Mouse (Mus musculus) heart, embryonic 12.5 days (tissue): Measurements from ENCODE around the gene Sowaha. TPM values are rescaled to one million over a fixed set of nuclear protein-coding genes. Genes with fewer than 3 reads are reported as not detected.

Experiments
- ATAC-seq: fragments of 200-750 bp; cut with Nextera tagmentation; 2 replicates; pipeline ENCODE4 v1.8.0; 2017; ENCODE audit warnings: moderate TSS enrichment, moderate library complexity; ENCODE audit not compliant: insufficient number of reproducible peaks, low FRiP score
- H3K27ac ChIP-seq: fragments of 300-500 bp; sonication (generic); 2 replicates; pipeline ENCODE4 v1.5.1; 2016; ENCODE audit warnings: mild to moderate bottlenecking, moderate library complexity; ENCODE audit not compliant: poor library complexity, severe bottlenecking
- H3K27me3 ChIP-seq: fragments of 300-500 bp; sonication (generic); replicated peaks from 2 replicates; pipeline ENCODE4 v1.6.1; 2016; ENCODE audit warnings: mild to moderate bottlenecking, moderate library complexity
- H3K36me3 ChIP-seq: fragments of 300-500 bp; sonication (generic); 2 replicates; pipeline ENCODE4 v1.6.1; 2016; ENCODE audit warnings: mild to moderate bottlenecking, moderate library complexity
- H3K4me1 ChIP-seq: fragments of 300-500 bp; sonication (generic); replicated peaks from 2 replicates; pipeline ENCODE4 v1.6.1; 2016; ENCODE audit warnings: mild to moderate bottlenecking
- H3K4me2 ChIP-seq: fragments of 300-500 bp; sonication (generic); 2 replicates; pipeline ENCODE4 v1.6.1; 2016; ENCODE audit warnings: mild to moderate bottlenecking, moderate library complexity
- H3K4me3 ChIP-seq: fragments of 300-500 bp; sonication (generic); 2 replicates; pipeline ENCODE4 v1.5.1; 2016; ENCODE audit warnings: mild to moderate bottlenecking
- H3K9ac ChIP-seq: fragments of 300-500 bp; sonication (generic); 2 replicates; pipeline ENCODE4 v1.6.1; 2016; ENCODE audit warnings: mild to moderate bottlenecking, moderate library complexity
- H3K9me3 ChIP-seq: fragments of 300-500 bp; sonication (generic); replicated peaks from 2 replicates; pipeline ENCODE4 v1.6.1; 2016; ENCODE audit warnings: mild to moderate bottlenecking, moderate library complexity
- WGBS: fragments of 180-500 bp; shearing (Covaris S2); methylation state at CpG from one replicate; pipeline ENCODE4 v1.1.7; 2016; 5-methylcytosine and 5-hydroxymethylcytosine counted together
- polyA plus RNA-seq: library from polyadenylated mRNA; unstranded; fragments of >200 nt; fragmentation: Nextera tagmentation; extraction: Ambion mirVana; gene quantifications from 2 replicates; pipeline ENCODE4 v1.2.1, GENCODE M21; 2016

The Sowaha gene
- polyA plus RNA-seq, 1 experiment from 2014 or later: 0.54 TPM

DNA sequence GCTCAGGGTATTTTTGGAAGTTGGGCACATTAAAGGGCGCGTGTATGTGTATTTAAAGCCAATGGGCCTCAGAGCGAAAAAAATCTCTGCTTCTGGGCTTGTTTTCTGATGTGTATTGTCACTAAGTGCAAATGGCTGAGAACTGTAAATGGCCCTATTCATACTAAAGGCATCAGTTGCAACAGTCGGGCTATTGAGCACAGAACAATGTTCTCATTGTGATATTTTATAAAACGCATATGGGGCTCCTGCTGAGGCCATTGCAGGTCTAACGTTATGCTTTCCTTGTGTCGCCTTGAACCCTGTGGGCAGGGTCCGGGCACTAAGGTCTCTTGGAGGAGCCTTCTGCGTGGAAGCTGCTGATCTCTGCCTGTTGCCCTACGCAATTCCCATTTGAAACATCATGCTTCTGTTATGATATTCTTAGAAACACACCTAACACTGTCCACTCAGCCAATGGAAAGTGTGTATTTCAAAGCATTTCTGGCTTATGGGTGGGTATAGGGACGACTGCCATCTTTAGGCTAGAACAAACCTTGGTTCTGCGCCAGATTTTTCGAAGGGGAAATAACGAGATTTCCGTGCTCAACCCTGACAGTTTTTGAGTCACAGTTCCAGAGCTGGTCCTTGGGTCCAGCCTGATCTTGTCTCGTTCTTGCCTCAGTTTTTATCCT is 10.6 kb downstream of the Sowaha start:
- Histone ChIP-seq H3K4me1 (peaks cover 20% of the 10 kb centered on the region), H3K9me3 (no peaks in the 10 kb centered on the region; the same call in 1 of the 2 replicates), H3K27me3 (peaks cover 59% of the 10 kb centered on the region), H3K4me3 (no peak overlapping the region), H3K4me2 (peak overlapping the region; percentile 64), H3K27ac (no peak overlapping the region), H3K9ac (no peak overlapping the region), H3K36me3 (0 out of 2 replicates have a peak, but pooled peaks cover 3% of the 10 kb centered on the region)
- no peak for ATAC-seq
- 37% methylated on average over 16 of the region's 16 CpGs for WGBS

- peak; percentile 13; the same call in 1 of the 2 replicates for ATAC-seq
- H3K27me3 ChIP-seq: peaks cover 72% of the 10 kb centered on the region
- H3K4me2 ChIP-seq: peak overlapping the region; percentile 68
- peaks cover 31% of the 10 kb centered on the region for H3K4me1 ChIP-seq
- 8% methylated on average over 40 of the region's 40 CpGs for WGBS
- H3K9me3 ChIP-seq: no peaks in the 10 kb centered on the region
- H3K9ac ChIP-seq: peak overlapping the region; percentile 53
- peak overlapping the region; percentile 39 for H3K4me3 ChIP-seq
- H3K27ac ChIP-seq: no peak overlapping the region
- H3K36me3 ChIP-seq: 0 out of 2 replicates have a peak, but pooled peaks cover 3% of the 10 kb centered on the region
Measured at GRCm38 (mm10) chr11:53466231-53466971, 13.7 kb downstream of the Sowaha start.

DNA sequence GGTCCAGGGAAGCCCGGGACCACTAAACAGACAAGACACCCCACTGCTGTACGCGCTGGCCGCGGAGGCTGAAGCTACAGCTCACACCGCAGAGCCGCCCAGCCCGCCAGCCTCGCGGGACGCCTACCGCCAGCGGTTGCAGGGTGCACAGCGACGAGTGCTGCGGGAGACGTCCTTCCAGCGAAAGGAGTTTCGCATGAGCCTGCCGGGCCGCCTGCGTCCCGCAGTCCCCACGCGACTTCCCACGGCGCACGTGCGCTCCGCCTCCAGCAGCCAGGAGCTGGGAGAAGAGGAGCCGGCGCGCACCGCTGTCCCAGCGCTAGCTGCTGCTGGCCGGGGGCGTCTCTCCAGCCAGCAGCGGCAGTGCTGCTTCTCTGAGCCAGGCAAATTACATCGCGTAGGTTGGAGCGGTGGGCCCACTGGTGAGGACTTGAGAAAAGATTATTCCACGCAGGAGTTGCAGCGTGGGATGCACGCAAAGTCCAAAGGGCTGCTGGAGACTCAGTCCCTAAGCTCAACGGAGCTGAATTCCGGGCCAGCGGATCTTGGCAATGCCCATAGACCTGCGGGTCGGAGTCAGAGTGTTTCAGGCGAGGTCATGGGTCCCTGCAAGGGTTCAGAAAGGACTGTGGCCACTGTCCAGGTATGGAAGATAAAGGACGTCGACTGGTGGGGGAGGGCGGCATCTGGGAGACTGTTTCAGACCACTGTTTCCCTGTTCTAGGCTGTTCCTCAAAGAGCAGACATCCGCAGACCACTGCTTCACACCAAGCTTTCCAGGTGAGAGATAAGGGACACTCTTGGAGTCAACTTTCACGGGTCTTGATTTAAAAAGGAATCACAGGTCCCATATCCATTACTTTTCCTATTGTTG is 16.3 kb downstream of the Sowaha start:
- H3K27ac ChIP-seq: no peak overlapping the region
- ATAC-seq: no peak
- WGBS: 8% methylated on average over 55 of the region's 55 CpGs

DNA sequence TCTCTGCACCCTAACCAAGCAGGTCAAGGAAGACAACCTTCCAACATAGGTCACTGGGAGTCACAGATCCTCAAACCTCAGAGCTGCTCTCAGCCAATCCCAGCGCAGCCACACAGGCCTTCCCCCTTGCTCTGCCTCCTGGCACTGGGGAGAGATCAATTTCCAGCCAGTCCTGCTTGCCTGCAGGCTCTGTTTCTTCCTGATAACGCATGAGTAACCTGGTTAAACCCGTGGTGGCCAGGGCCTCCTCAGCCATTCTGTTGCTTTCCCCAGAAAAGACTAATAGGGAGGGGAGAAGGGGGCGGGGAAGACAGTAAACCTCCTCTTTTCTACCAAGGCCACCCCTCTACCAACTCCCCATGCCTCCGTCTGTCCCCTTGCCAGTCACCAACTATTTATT is 18.3 kb downstream of the Sowaha start:
- WGBS: 30% methylated on average over 5 of the region's 5 CpGs
- H3K4me3 ChIP-seq: no peak overlapping the region
- 0 out of 2 replicates have a peak, but pooled peaks cover 3% of the 10 kb centered on the region for H3K36me3 ChIP-seq
- H3K27ac ChIP-seq: no peak overlapping the region
- H3K27me3 ChIP-seq: peaks cover 72% of the 10 kb centered on the region
- H3K9ac ChIP-seq: no peak overlapping the region
- H3K4me1 ChIP-seq: peaks cover 19% of the 10 kb centered on the region
- no peaks in the 10 kb centered on the region for H3K9me3 ChIP-seq
- ATAC-seq: no peak
- H3K4me2 ChIP-seq: no peak overlapping the region

More for the DNA sequence above, 16.3 kb downstream of the Sowaha start:
- H3K4me1 ChIP-seq: peaks cover 21% of the 10 kb centered on the region
- H3K27me3 ChIP-seq: peaks cover 68% of the 10 kb centered on the region
- H3K36me3 ChIP-seq: 0 out of 2 replicates have a peak, but pooled peaks cover 3% of the 10 kb centered on the region
- H3K9me3 ChIP-seq: no peaks in the 10 kb centered on the region
- H3K4me2 ChIP-seq: peak overlapping the region; percentile 81
- peak overlapping the region; percentile 47 for H3K9ac ChIP-seq
- H3K4me3 ChIP-seq: peak overlapping the region; percentile 49

DNA sequence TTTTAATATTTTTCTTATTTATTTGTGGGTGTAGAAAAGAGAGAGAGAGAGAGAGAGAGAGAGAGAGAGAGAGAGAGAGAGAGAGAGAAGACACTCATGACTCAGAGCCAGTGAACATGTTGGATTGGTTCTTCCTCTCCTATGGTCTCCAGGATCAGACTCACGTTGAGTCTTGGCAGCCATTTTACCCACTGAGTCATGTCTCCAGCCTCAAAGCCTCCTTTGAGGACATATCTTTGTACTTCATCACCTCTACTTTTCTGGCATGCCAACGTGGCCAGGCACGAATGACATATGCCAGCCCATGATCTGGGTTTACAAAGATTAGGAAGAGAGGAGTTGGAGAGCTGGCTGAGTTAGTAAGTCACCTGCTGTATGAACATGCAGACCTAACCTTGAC is 19.9 kb downstream of the Sowaha start:
- H3K9ac ChIP-seq: no peak overlapping the region
- H3K4me3 ChIP-seq: no peak overlapping the region
- no peak for ATAC-seq
- no peaks in the 10 kb centered on the region for H3K9me3 ChIP-seq
- WGBS: 48% methylated on average over 3 of the region's 3 CpGs
- peaks cover 12% of the 10 kb centered on the region for H3K4me1 ChIP-seq
- no peak overlapping the region for H3K27ac ChIP-seq
- H3K27me3 ChIP-seq: peaks cover 58% of the 10 kb centered on the region
- H3K36me3 ChIP-seq: 0 out of 2 replicates have a peak, but pooled peaks cover 3% of the 10 kb centered on the region
- H3K4me2 ChIP-seq: no peak overlapping the region

DNA sequence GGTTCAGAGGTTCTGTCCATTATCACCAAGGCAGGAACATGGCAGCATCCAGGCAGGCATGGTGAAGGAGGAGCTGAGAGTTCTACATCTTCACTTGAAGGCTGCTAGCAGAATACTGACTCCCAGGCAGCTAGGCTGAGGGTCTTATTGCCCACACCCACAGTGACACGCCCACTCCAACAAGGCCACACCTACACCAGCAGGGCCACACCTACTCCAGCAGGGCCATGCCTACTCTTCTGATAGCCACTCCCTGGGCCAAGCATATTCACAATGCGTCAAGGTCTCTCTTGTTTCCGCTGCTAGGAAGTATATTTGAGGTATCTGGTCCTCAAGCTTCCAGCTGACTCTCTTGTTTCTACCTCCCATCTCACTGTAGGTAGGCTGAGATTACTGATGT is 21.1 kb downstream of the Sowaha start:
- Histone ChIP-seq H3K27me3 (peaks cover 47% of the 10 kb centered on the region), H3K27ac (no peak overlapping the region), H3K4me1 (peaks cover 11% of the 10 kb centered on the region), H3K9me3 (no peaks in the 10 kb centered on the region), H3K9ac (no peak overlapping the region), H3K36me3 (no peaks in the 10 kb centered on the region), H3K4me3 (no peak overlapping the region), H3K4me2 (no peak overlapping the region)
- ATAC-seq: no peak
- 64% methylated on average over 3 of the region's 3 CpGs for WGBS

GRCm38 (mm10) chr11:53457372-53457954 is 22.6 kb downstream of the Sowaha start:
- no peaks in the 10 kb centered on the region; the same call in 1 of the 2 replicates for H3K4me1 ChIP-seq
- ATAC-seq: peak; percentile 24; the same call in 1 of the 2 replicates
- H3K27me3 ChIP-seq: peaks cover 31% of the 10 kb centered on the region
- H3K4me2 ChIP-seq: peak overlapping the region; percentile 87
- WGBS: 3% methylated on average over 29 of the region's 29 CpGs
- peak overlapping the region; percentile 14; the same call in 1 of the 2 replicates for H3K27ac ChIP-seq
- peak overlapping the region; percentile 75 for H3K9ac ChIP-seq
- no peaks in the 10 kb centered on the region for H3K9me3 ChIP-seq
- no peaks in the 10 kb centered on the region for H3K36me3 ChIP-seq
- peak overlapping the region; percentile 58 for H3K4me3 ChIP-seq

GRCm38 (mm10) chr11:53456474-53457371 is 23.4 kb downstream of the Sowaha start, which contains the start of the genes Gm10447 and Shroom1:
TSS of gene Gm10447 (minus strand) at chr11:53457110.
TSS of gene Shroom1 (plus strand) at chr11:53457205.
- H3K4me3 ChIP-seq: peak within 1 kb of the TSS; percentile 58
- WGBS: 3% methylated on average over 42 of the region's 42 CpGs
- ATAC-seq: peak; percentile 89
- H3K27me3 ChIP-seq: peaks cover 24% of the 10 kb centered on the region
- H3K27ac ChIP-seq: peak within 1 kb of the TSS; percentile 33; the same call in 1 of the 2 replicates
- peak within 1 kb of the TSS; percentile 87 for H3K4me2 ChIP-seq
- H3K36me3 ChIP-seq: no peaks in the 10 kb centered on the region
- H3K4me1 ChIP-seq: no peaks in the 10 kb centered on the region; the same call in 1 of the 2 replicates
- peak within 1 kb of the TSS; percentile 75 for H3K9ac ChIP-seq
- no peaks in the 10 kb centered on the region for H3K9me3 ChIP-seq

- H3K27me3 ChIP-seq: peaks cover 9% of the 10 kb centered on the region; the same call in 1 of the 2 replicates
- H3K4me3 ChIP-seq: no peak overlapping the region
- H3K36me3 ChIP-seq: no peaks in the 10 kb centered on the region
- no peak overlapping the region for H3K9ac ChIP-seq
- no peaks in the 10 kb centered on the region for H3K9me3 ChIP-seq
- no peak overlapping the region for H3K27ac ChIP-seq
- no peak for ATAC-seq
- no peak overlapping the region for H3K4me2 ChIP-seq
- 77% methylated on average over 5 of the region's 5 CpGs for WGBS
- H3K4me1 ChIP-seq: peaks cover 3% of the 10 kb centered on the region; the same call in 1 of the 2 replicates
Measured at GRCm38 (mm10) chr11:53453031-53453430, 27.0 kb downstream of the Sowaha start.
